Mouse (Mus musculus) left cerebral cortex, postnatal 4 days (tissue): ENCODE results near the gene Acot12. TPM values are rescaled to one million over a fixed set of nuclear protein-coding genes. Genes with fewer than 3 reads are reported as not detected.
A peak's percentile ranks its signal among the peaks of the same experiment; 100 is the strongest.

Source experiments
- DNase-seq: peaks from one replicate; pipeline ENCODE4 v3.0.0-alpha.2; 2022
- intact Hi-C: fragments of 180-260 bp; cut with DNase I; formaldehyde crosslinking; loops from one replicate; pipeline ENCODE4 v1.15.1; 2025
- microRNA-seq: library from miRNA; unstranded; fragments of <30 nt; microRNA quantifications from one replicate; pipeline ENCODE4 v1.2.0, GENCODE M21; 2022
- total RNA-seq, 2 experiments: library from RNA; stranded (reverse); gene quantifications; 2 replicates each; pipeline ENCODE4 v1.2.3; 2021

Gene Acot12
- total RNA-seq, 2 experiments from 2014 or later, result 0.24 TPM; not detected in 1

DNA sequence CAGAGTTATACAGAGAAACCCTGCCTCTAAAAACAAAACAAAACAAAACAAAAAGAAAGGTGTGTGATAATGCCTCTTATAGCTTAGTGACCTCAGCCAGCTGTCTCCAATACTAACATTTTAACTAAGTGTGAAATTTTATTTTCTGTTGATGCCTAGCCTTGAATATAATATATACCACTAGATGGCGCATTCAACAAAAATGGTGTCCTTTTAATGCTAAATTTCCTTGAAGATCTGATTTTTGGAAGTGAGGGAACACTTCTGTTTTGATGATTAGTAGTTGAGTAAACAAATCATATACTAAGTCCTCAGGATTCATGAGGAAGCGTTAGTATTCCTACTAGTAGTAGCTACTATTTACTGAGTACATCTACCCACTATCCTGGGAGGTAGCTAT is 68.2 kb downstream of the Acot12 start:
- intact Hi-C loops, result loop anchor here (5.0 kb wide), 1 partner anchor 523 kb away; no protein-coding TSS in a partner anchor
- no peak for DNase-seq

DNA sequence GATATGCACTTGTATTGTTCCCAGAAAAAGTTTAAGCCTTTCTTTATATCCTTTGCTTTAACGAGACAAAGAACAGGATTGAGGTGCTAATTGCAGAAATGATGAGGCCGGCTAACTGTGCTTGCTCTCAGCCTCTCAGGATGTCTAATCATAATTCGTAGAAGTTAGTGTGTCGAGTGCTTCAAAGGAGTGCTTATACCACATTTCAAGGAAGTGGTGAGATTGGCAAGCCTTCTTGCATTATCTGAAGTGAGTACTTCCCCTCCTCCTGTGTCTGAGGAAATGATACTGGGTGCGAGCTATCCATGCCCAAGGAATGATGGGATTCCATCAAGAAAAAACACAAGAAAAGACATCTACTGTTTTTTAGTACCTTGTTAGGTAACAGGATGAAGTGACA is 73.4 kb downstream of the Acot12 start:
- intact Hi-C loops, result no loop called here
- DNase-seq, result no peak

DNA sequence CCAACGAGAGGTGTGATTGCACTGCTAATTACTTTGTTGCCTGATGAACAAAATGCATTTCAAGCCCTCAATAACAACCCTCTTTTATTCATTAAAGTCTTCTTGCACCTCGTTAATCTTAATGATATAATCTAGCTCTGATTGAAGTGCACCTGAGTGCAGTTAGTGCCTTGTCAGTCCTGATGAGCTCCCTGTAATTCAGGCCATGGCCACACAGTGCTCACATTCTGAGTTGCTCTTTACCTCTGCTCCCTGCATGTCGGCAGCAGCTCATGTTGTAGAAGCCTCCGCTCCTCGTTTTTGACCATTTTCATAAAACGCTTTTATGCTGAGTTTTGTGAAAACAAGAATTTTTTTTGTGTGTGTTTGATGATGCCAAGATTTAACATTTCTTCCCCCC is 82.4 kb downstream of the Acot12 start:
- no peak for DNase-seq
- intact Hi-C loops, result no loop called here

DNA sequence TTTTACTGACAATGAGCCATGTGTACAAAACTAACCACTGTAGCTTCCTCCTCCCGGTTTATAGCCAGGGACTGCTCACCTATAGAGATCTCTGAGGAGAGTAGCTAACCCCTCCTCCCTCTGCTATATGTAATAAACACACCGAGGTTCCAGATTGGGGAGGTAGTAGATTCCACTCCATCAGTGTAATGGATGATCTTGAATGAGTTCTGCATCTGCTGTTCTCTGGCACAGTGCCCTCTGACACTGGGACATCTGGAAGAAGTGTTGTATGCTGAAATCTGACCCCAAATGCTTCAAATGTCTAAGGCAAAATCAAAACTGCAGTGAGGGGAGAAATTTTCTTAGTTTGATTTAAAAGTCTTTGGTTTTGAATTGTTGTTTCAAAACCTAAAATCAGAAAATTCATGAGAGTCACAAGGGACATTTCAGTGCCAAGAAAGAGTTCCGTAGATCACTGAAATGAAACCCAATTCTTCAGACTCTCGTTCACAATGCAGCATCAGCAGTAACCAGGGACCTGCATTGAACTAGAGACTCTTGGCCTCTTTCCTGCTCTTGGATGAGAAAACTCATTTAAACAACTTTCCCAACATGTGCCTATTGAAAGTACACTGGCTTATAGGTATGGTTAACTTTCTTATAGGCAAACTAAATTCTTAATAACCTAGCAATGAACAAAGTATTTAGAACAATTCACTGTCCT is 83.7 kb downstream of the Acot12 start:
- intact Hi-C loops, result no loop called here
- peak; percentile 46 for DNase-seq

DNA sequence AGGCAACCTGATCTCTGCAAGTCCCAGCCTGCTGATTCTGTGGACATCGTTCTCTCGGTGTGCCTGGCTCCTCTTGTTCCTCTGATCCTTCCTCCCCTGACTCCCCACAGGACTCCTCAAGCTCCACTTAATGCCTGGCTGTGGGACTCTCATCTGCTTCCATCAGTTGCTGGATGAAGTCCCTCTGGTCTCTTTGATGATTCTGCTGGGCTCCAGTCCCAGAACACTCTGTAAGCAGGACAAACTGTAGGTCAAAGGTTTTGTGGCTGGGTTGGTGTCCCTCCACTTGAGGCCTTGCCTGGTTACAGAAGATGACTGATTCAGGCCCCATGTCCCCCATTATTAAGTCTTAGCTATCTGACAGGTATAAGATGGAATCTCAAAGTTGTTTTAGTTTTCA is 84.8 kb downstream of the Acot12 start:
- intact Hi-C loops, result no loop called here
- no peak for DNase-seq

DNA sequence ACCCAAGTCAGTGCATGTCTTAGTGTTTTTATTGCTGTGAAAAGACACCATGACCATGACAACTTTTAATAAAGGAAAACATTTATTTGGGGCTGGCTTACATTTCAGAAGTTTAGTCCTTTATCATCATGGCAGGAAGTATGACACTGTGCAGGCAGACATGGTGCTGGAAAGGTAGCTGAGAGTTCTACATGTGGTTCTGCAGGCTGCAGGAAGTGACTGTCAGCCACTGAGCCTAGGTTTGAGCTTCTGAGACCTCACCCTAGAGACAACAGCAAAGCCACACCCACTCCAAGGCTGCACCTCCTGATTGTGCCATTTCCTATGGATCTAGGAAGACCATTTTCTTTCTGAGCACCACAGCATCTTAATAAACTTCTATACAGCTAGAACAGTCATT is 86.6 kb downstream of the Acot12 start:
- DNase-seq, result no peak
- intact Hi-C loops, result no loop called here

Small RNA genes lying within 50 kb of the gene (microRNA-seq; reads per million reads assigned to microRNA genes)
- not detected for gene Gm27656

Other genes with a start within 250 kb of the Acot12 start
- 10 to 100 TPM; 15.4 to 18.6 TPM for gene Zcchc9, start 66.2 kb downstream of the Acot12 start, total RNA-seq
- not detected for gene Ckmt2, start 135.4 kb downstream of the Acot12 start, total RNA-seq